Mouse (Mus musculus) embryo, embryonic 10.5 days (tissue): ENCODE measurements at regions not wholly inside any gene's neighbourhood (a gene's known extent, or its start where the extent isn't known, plus 50 kb on each side); places are given as distances from the start of the nearest gene placed in this dataset.
A peak's percentile ranks its signal among the peaks of the same experiment; 100 is the strongest.

Experiments used
- DNase-seq: peaks from one replicate; pipeline ENCODE4 v3.0.0-alpha.2; 2015; ENCODE audit warnings: low spot score

GRCm38 (mm10) chr6:31011407-31012020 lies 52.6 kb upstream of the Klf14 start:
- DNase-seq = no peak

DNA sequence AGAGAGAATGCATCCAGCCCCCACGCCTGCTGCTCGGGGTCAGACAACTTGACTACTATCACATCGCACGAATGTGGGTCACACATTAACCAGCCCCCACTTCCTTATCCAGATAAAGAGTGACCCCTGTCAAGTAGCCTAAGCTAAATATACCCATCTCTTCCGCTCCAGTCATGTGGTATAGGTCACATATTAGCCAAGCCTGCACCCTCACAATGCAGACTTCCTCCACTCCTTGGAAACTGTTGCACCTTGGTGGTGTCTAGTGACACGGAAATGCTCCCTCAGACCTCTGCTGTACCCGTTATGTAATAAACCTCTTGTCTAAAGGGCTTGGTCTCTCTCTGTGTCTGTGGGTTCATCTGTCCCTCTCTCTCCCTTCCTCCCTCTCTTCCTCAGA lies 57.7 kb upstream of the Klf14 start:
- no peak for DNase-seq

- no peak for DNase-seq
Observed at GRCm38 (mm10) chr6:31021776-31022175, 62.9 kb upstream of the Klf14 start.

DNA sequence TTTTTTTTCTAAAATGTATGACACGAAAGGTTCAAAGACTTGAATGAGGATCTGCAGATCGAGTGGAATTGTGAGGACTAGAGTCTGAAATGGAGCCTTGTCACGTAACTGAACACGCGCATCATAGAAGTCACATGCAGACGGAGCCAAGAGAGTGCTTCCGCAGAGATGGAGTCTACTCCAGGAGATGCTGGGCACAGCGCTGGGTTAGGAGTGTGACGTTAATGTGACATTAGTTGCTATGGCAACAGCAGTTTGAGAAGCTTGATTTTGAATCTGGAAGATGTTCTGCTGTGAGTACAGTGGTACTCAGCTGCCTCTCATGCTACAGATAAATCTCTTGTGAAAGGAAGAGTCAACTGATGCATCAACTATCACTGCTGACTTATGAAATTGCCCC lies 70.9 kb upstream of the Klf14 start:
- DNase-seq = no peak

DNA sequence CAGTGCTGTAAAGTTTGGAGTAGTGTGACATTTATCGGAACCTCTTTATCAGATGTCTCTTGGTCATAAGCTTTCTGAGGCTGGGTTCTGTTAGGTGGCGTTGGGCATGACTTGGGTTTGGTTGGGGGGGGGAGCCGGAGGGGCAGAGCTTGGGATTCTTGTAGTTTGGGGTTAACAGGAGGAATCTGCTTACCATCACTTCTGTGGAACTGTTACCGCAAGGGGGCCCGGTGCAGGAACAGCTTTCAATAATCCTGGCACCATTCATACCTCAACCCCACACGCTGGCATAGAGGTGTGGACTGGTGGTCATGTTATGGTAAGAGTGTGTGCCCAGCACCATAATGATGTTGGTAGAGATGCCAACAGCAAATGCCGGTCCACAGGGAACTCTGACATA lies 72.1 kb upstream of the Klf14 start:
- no peak for DNase-seq

GRCm38 (mm10) chr6:31032147-31032546 lies 73.3 kb upstream of the Klf14 start:
- no peak for DNase-seq

DNA sequence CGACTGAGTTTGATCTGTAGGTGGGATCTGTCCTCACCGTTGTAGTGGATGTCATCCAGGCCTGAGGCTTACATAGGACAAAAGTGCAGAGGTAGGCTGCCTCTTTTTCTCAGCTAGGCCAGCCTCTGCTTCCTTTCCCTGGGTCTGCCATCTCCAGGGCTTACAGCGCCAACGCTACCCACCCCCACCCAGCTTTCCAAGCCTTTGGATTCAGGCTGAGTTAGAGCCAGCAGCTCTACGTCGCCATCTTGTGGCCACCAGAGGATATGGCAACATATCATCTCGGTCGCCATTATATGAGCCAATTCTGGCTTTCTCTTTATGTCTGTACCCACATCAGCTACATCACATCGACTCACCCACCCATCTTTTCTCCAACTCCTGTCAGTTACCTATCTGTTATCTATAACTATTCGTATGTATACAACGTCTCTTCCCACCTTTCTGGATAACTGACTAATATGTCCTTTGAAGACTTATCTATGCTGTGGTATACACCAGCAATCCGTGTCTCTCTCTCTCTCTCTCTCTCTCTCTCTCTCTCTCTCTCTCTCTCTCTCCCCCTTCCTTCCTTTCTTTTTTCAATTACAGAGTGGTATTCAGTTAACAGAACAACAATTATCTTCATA lies 74.2 kb upstream of the Klf14 start:
- peak; percentile 91 for DNase-seq

GRCm38 (mm10) chr6:31034796-31035195 lies 75.9 kb upstream of the Klf14 start:
- no peak for DNase-seq

DNA sequence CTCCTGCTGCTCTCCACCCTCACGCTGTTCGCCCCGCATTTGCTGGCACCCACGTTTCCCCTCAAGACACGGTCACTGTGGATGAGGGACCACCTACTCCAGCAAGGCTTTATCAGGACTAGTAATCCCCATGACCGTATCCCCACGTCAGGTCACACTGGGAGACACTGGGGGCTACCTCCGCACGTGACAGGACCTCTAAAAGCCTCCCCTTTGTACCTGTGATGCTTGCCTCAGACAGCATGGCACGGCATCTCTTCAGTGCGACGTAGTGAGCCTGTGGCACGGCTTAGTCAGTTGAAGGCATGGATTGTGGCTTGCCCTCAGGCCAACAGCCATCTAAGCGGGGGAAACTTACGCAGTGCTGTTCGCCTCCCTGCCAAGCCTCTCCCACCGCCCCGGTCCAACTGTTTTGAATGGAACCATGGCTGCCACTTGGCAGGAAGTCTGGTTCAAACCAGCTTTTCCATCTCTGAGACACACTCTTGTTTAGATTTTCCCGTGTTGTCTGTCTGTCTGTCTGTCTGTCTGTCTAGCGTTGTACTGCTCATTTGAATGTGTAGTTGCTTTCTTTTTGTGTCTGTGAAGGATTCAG lies 79.0 kb upstream of the Klf14 start:
- DNase-seq = no peak

- peak; percentile 72 for DNase-seq
Observed at GRCm38 (mm10) chr6:31038445-31038844, 79.6 kb upstream of the Klf14 start.

DNA sequence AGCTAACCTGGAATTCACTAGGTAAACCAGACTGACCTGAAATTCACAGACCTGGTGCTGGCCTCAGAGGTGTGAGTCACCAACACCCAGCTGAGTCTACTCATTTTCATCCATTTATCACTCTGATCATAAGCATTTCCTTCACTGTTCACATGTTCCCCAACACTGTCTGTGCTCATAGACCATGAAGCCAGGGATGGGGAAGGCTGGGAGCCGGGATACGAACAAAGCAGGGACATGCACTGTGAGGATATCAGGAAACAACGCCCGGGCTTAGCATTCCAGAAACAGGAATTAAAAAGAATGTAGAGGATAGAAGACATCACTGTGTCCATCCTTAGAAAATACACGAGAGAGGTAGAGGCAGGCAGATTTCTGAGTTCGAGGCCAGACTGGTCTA lies 80.6 kb upstream of the Klf14 start:
- DNase-seq = no peak

DNA sequence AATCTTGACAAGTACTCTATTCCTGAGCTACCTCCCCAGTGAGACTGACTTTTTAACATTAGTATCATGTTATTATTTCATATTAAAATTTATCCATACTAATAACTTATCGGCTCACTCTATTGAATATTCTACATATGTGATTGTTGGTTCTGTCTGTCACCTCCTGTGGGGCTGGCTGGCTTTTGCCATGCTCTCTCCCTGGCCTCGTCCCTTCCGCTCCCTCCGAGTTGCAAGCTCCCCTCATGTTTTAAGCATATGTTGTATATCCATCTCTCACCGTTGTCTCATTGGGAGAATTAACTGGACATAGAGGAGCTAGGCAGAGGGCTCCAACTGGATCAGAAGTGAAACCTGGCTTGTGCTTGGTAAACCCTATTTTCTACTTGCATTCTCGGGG lies 81.9 kb upstream of the Klf14 start:
- no peak for DNase-seq

- DNase-seq = no peak
Observed at GRCm38 (mm10) chr6:31043368-31043767, 84.5 kb upstream of the Klf14 start.

DNA sequence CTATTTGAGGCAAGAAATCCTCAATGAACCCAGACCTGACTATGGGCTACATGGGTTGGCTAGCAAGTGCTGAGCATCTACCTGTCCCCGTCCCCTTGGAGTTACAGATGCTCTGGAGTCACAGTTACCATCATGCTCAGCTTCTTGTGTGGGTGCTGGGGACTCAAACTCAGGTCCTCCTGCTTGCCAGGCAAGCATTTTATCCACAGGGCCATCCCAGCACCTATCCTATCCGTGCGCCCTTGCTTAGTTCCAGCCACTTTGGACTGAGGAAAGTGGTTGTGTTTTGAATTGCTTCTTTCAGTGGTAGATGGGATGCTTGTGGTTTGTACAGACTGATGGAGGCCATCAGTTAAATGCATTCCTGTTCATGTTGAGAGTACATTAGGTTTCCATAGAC lies 85.0 kb upstream of the Klf14 start:
- DNase-seq = no peak

DNA sequence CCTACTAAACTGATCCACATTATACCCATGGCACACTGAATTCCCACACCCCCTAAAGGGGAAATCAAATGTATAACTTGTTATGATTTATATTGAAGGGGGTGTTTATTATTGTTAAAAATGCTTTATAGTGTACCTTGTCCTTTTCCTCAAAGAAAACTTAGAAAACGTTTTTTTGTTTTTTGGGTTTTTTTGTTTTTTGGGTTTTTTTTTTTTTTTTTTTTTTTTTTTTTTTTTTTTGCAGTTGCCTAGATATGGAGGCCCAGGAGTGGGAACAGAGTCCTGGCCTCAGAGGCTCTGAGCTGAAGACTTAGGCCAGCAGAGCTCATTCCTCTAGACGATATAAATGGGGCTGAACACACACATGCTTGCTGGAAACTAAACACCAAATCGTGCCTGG lies 87.3 kb upstream of the Klf14 start:
- no peak for DNase-seq

GRCm38 (mm10) chr6:31048920-31049576 lies 90.2 kb upstream of the Klf14 start:
- DNase-seq = no peak

GRCm38 (mm10) chr6:31050831-31051230 lies 92.0 kb upstream of the Klf14 start:
- no peak for DNase-seq

GRCm38 (mm10) chr6:31051771-31052170 lies 92.9 kb upstream of the Klf14 start:
- no peak for DNase-seq

GRCm38 (mm10) chr6:31053003-31053402 lies 94.1 kb upstream of the Klf14 start:
- DNase-seq = peak; percentile 72

DNA sequence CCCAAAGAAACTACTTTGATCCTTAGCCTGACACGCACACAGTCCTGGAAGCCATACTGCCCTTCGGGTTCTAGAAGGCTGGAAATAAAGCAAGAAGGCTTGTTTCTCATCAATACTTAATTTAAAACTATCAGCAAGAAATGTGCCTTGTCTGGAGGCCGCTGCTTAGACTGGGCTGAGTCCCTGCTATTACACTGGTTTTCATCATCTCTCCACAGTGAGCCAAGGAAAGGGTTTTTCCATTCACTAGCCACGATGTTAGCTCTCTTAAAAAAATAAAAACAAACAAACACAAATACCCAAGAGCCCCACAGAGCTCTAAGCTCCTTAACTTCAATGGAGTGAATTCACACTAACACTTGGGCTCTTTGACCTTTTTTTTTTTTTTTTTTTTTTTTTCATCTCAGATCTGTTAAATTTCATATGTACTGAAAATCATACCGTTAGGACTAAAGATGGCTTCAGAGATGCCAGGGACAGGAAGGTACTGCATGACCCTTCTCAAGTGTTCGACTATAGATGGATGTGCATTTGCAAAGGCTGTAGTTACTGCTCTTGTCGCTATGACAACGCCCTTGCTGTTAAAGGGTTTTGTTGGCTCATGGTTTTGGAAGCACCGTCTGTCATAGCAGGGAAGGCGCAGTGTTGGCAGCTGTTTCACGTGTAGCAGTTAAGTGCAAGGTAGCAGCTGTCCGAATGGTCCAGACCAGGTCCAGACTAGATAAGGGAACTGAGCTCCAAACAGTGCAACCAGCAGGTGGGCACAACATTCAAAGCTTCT lies 98.1 kb upstream of the Klf14 start:
- DNase-seq = no peak

DNA sequence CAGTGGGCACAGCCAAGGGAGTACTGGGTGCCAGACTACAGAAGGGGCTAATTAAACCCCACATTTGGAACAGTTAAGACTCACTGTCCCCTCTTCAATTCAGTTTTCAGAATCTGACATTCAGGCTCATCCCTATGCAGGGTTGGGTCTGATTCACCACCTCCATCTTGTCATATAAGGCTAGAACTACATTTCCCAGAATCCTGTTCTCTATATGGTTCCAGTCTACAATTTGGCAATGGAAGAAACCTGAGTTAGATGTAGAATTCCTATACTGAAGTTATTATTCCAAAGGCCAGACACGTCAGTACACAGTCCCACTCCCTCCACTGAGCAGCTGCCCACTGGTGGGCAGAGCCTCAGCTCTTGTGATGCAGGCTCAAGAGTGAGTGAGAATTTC lies 99.4 kb upstream of the Klf14 start:
- DNase-seq = no peak

DNA sequence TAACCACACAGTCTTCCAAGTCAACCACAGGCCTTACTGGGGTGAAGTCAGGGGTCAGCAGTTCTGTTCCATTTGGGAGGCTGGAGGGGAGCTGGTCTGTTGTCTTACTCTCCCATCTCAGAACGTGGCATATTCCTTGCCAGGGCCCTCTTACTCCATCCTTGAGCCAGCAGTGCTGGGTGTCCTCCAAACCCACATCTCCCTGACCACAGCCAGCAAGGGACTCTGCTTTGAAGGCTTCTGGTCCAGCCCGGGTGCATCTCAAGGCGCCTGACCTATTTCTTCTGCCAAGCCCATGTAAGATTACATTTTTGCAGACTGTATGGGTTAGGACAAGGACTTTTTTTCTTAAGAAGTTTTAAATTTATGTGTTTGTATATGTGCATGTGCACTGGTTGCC lies 100.1 kb upstream of the Klf14 start:
- DNase-seq = no peak

DNA sequence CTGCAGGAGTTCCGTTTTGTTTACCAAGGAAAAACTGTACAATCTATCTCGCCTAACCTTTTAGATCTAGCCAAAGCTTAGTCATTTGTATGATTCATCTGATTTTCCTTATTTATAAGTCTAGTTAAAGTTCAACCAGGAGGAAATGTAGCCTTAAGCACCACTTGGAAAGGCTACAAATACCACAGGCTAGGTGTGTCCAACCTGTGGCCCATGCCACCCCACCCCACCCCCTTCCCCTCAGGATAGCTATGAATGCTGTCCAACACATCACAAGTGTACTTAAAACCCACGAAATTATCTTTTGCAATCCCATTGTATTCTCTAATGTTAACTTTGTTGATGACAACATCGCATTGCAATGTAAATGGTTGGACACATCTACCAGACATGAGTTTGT lies 102.9 kb upstream of the Klf14 start:
- no peak for DNase-seq
